In genomic region chr10:45485761-45486602, GRCm38 (mm10) we compare ENCODE assay signal across 8 mouse cellular contexts. TPM values are rescaled to one million over a fixed set of nuclear protein-coding genes. Genes with fewer than 3 reads are reported as not detected.
DNase-seq lines count a peak whose midpoint lies in the region; ATAC-seq and TF ChIP-seq lines count a peak whose summit lies in the region.

Gene Lin28b, minus strand, starts transcription at chr10:45486395.

- TF ChIP-seq CTCF in embryonic fibroblast, embryonic 13.5 days (IDR thresholded peaks at IDR 0.05; ENCODE audit: borderline replicate concordance, insufficient read depth, low read length) = no peak
- TF ChIP-seq CTCF in small intestine, adult 2 months (IDR thresholded peaks at IDR 0.05; ENCODE audit: extremely low read depth, insufficient read length, insufficient replicate concordance, low read depth, low read length) = no peak

- peak within 1 kb of the TSS; percentile 58 for H3K4me3 ChIP-seq in embryonic fibroblast, embryonic 13.5 days (ENCODE audit: insufficient read depth, low read length)
- peak within 1 kb of the TSS; percentile 82 for H3K4me3 ChIP-seq in hindbrain, embryonic 10.5 days
- peak within 1 kb of the TSS; percentile 95 for H3K4me3 ChIP-seq in megakaryocyte, embryonic 14.5 days (replicated peaks)
- H3K4me3 ChIP-seq in small intestine, adult 2 months (ENCODE audit: low read depth, low read length) = peak within 1 kb of the TSS; percentile 62

- no peak for TF ChIP-seq POLR2A in embryonic fibroblast, embryonic 13.5 days (IDR thresholded peaks at IDR 0.05; ENCODE audit: low read depth, low read length)
- TF ChIP-seq POLR2A in small intestine, adult 2 months (IDR thresholded peaks at IDR 0.05; ENCODE audit: low read depth, low read length) = no peak

- H3K4me1 ChIP-seq in embryonic fibroblast, embryonic 13.5 days (ENCODE audit: control insufficient read depth, insufficient read depth, low read length) = no peaks in the 10 kb centered on the region
- peaks cover 6% of the 10 kb centered on the region; the same call in 1 of the 2 replicates for H3K4me1 ChIP-seq in hindbrain, embryonic 10.5 days (replicated peaks)
- peaks cover 6% of the 10 kb centered on the region for H3K4me1 ChIP-seq in megakaryocyte, embryonic 14.5 days
- no peaks in the 10 kb centered on the region; the same call in 1 of the 2 replicates for H3K4me1 ChIP-seq in small intestine, adult 2 months (ENCODE audit: control insufficient read depth, insufficient read depth, insufficient read length, low read length)

- ATAC-seq in inflammation-experienced regulatory T-cells, adult 6 months = no peak

- H3K9me3 ChIP-seq in hindbrain, embryonic 10.5 days = no peaks in the 10 kb centered on the region
- no peaks in the 10 kb centered on the region for H3K9me3 ChIP-seq in megakaryocyte, embryonic 14.5 days

- no peaks in the 10 kb centered on the region for H3K36me3 ChIP-seq in hindbrain, embryonic 10.5 days
- H3K36me3 ChIP-seq in megakaryocyte, embryonic 14.5 days (replicated peaks; ENCODE audit: low read length) = no peaks in the 10 kb centered on the region
- no peaks in the 10 kb centered on the region for H3K36me3 ChIP-seq in small intestine, adult 2 months (ENCODE audit: control insufficient read depth, insufficient read depth, low read length)

- no peak within 1 kb of the TSS for H3K27ac ChIP-seq in embryonic fibroblast, embryonic 13.5 days (ENCODE audit: insufficient read depth, low read length)
- peak within 1 kb of the TSS; percentile 96 for H3K27ac ChIP-seq in hindbrain, embryonic 10.5 days
- H3K27ac ChIP-seq in small intestine, adult 2 months (ENCODE audit: insufficient read depth, low read depth, low read length) = no peak within 1 kb of the TSS

- under 1% methylated on average over 131 of the region's 139 CpGs for WGBS in hindbrain, embryonic 10.5 days
- 2% methylated on average over 130 of the region's 139 CpGs for WGBS in small intestine, adult 2 months

- no peaks in the 10 kb centered on the region for H3K27me3 ChIP-seq in hindbrain, embryonic 10.5 days (ENCODE audit: insufficient read depth, poor library complexity, severe bottlenecking)
- H3K27me3 ChIP-seq in megakaryocyte, embryonic 14.5 days (replicated peaks) = peaks cover 23% of the 10 kb centered on the region
- H3K27me3 ChIP-seq in small intestine, adult 2 months (ENCODE audit: control insufficient read depth, insufficient read depth, low read length) = peaks cover 19% of the 10 kb centered on the region

- peak; percentile 93 for DNase-seq in MN1 (ENCODE audit: low spot score)
- peak; percentile 79 for DNase-seq in brain, adult 2 months (ENCODE audit: low read depth, low spot score)
- DNase-seq in hindbrain, embryonic 10.5 days (ENCODE audit: low spot score) = peak; percentile 79
- DNase-seq in left cerebral cortex, adult 8-10 months (ENCODE audit: low spot score in 2 of 2) = peak; percentile 59 to 64

RNA-seq across cellular contexts. Expression of gene Lin28b, which starts in this region (rescaled TPM):
- polyA plus RNA-seq in embryonic fibroblast, embryonic 13.5 days (2011; ENCODE audit: insufficient read length, low read depth, missing spikeins) = 0.09 TPM in 1 of 2 replicates, not detected in the other
- polyA plus RNA-seq in hindbrain, embryonic 10.5 days (2016; fragmentation: Nextera tagmentation; extraction: Ambion mirVana) = 19.9 and 40.8 TPM in 2 replicates
- 1 to 10 TPM; 5.8 to 7.8 (median 6.3) TPM for total RNA-seq in left cerebral cortex, adult 8-10 months (2022)
- 0.48 TPM in 2 replicates for polyA plus RNA-seq in megakaryocyte, embryonic 14.5 days (2012; ENCODE audit: insufficient read depth, low replicate concordance)
- not detected in 2 replicates for polyA plus RNA-seq in small intestine, adult 2 months (2012; rRNA removed)
- polyA plus RNA-seq in inflammation-experienced regulatory T-cells, adult 6 months (2017; shearing (Covaris generic)) = under 1 TPM in 1 of 3 experiments, not detected in 2; 0.19 TPM

Comparison
In these comparisons a context has a peak if more than half of its experiments do, and no peak if none do; other contexts are left out.
1. RNA of gene Lin28b (polyA plus RNA-seq): 19.9 to 40.8 TPM in hindbrain, embryonic 10.5 days; 0.48 TPM in megakaryocyte, embryonic 14.5 days, 0.09 TPM in embryonic fibroblast, embryonic 13.5 days, not detected in small intestine, adult 2 months and 0.19 TPM in inflammation-experienced regulatory T-cells, adult 6 months; every median in the first group is over 10 times any median in the second.
2. Peak in every context shown above with its lines, with median percentiles within 50 percentile points of each other: DNase-seq and H3K4me3 ChIP-seq.